Mouse (Mus musculus) ES-Bruce4 (cell line): ENCODE data around the gene Erg. TPM values are rescaled to one million over a fixed set of nuclear protein-coding genes. Genes with fewer than 3 reads are reported as not detected.

Source experiments
- H3K27ac ChIP-seq: 2 replicates; pipeline ENCODE4 v1.5.1; 2012; ENCODE audit warnings: low read length, inconsistent platforms; ENCODE audit not compliant: insufficient read depth
- H3K27me3 ChIP-seq: 2 replicates; pipeline ENCODE4 v1.6.1; 2012; ENCODE audit warnings: mild to moderate bottlenecking, low read length, inconsistent platforms; ENCODE audit not compliant: control insufficient read depth, poor library complexity, insufficient read depth, severe bottlenecking
- H3K36me3 ChIP-seq: 2 replicates; pipeline ENCODE4 v1.6.1; 2012; ENCODE audit warnings: inconsistent platforms, mild to moderate bottlenecking, low read length, moderate library complexity; ENCODE audit not compliant: control insufficient read depth, poor library complexity, insufficient read depth, severe bottlenecking
- H3K4me1 ChIP-seq: one replicate; pipeline ENCODE4 v1.8.1; 2011; ENCODE audit warnings: low read length; ENCODE audit not compliant: control insufficient read depth, insufficient read depth
- H3K4me3 ChIP-seq: 2 replicates; pipeline ENCODE4 v1.5.1; 2011; ENCODE audit warnings: low read depth, mild to moderate bottlenecking, low read length
- H3K9ac ChIP-seq: 2 replicates; pipeline ENCODE4 v1.6.1; 2012; ENCODE audit warnings: low read depth, mild to moderate bottlenecking, inconsistent platforms; ENCODE audit not compliant: poor library complexity, severe bottlenecking
- H3K9me3 ChIP-seq: replicated peaks from 2 replicates; pipeline ENCODE4 v1.6.1; 2012; ENCODE audit warnings: mild to moderate bottlenecking, low read length, inconsistent platforms; ENCODE audit not compliant: control insufficient read depth, poor library complexity, insufficient read depth, severe bottlenecking
- CTCF ChIP-seq: IDR thresholded peaks from one replicate; pipeline ENCODE4 v1.8.1; 2011; ENCODE audit warnings: low read depth, low read length
- EP300 ChIP-seq: IDR thresholded peaks from 2 replicates; pipeline ENCODE4 v1.6.1; 2011; ENCODE audit warnings: low read depth, low read length; ENCODE audit not compliant: insufficient read depth
- POLR2A ChIP-seq: IDR thresholded peaks from one replicate; pipeline ENCODE4 v1.8.1; 2011; ENCODE audit warnings: low read length; ENCODE audit not compliant: insufficient read depth
- polyA plus RNA-seq: library from polyadenylated mRNA; stranded (reverse); fragments of >200 nt; gene quantifications from 2 replicates; pipeline ENCODE4 v1.2.4, GENCODE M21; 2011; ENCODE audit warnings: low read depth; ENCODE audit not compliant: missing spikeins, insufficient read depth, insufficient read length

Gene Erg
- polyA plus RNA-seq, 1 experiment, result 0.28 TPM

GRCm38 (mm10) chr16:95434434-95434833 lies 152.0 kb downstream of the Erg start:
- Histone ChIP-seq H3K27ac (no peak overlapping the region), H3K4me1 (no peaks in the 10 kb centered on the region), H3K36me3 (no peaks in the 10 kb centered on the region), H3K9me3 (no peaks in the 10 kb centered on the region), H3K9ac (no peak overlapping the region), H3K27me3 (no peaks in the 10 kb centered on the region), H3K4me3 (no peak overlapping the region)
- TF ChIP-seq EP300 (no peak), CTCF (no peak), POLR2A (no peak)

- no peak for TF ChIP-seq EP300
- TF ChIP-seq POLR2A, result no peak
- no peak for TF ChIP-seq CTCF
- no peaks in the 10 kb centered on the region for H3K9me3 ChIP-seq
- no peak overlapping the region for H3K27ac ChIP-seq
- no peaks in the 10 kb centered on the region for H3K4me1 ChIP-seq
- no peak overlapping the region for H3K9ac ChIP-seq
- H3K4me3 ChIP-seq, result no peak overlapping the region
- H3K36me3 ChIP-seq, result no peaks in the 10 kb centered on the region
- no peaks in the 10 kb centered on the region for H3K27me3 ChIP-seq
Measured at GRCm38 (mm10) chr16:95432540-95432971, 153.8 kb downstream of the Erg start.

- TF ChIP-seq CTCF (no peak), EP300 (no peak)
- H3K9me3 ChIP-seq, result no peaks in the 10 kb centered on the region
- no peaks in the 10 kb centered on the region for H3K4me1 ChIP-seq
Measured at GRCm38 (mm10) chr16:95429851-95430250, 156.5 kb downstream of the Erg start.

GRCm38 (mm10) chr16:95428239-95428638 lies 158.2 kb downstream of the Erg start:
- H3K27ac ChIP-seq, result no peak overlapping the region
- H3K36me3 ChIP-seq, result no peaks in the 10 kb centered on the region
- H3K9ac ChIP-seq, result no peak overlapping the region
- no peak overlapping the region for H3K4me3 ChIP-seq
- TF ChIP-seq CTCF (no peak), EP300 (no peak)
- H3K4me1 ChIP-seq, result no peaks in the 10 kb centered on the region
- H3K9me3 ChIP-seq, result no peaks in the 10 kb centered on the region
- no peaks in the 10 kb centered on the region for H3K27me3 ChIP-seq

More at GRCm38 (mm10) chr16:95429851-95430250, 156.5 kb downstream of the Erg start:
- Histone ChIP-seq H3K27ac (no peak overlapping the region), H3K4me3 (no peak overlapping the region), H3K9ac (no peak overlapping the region), H3K27me3 (no peaks in the 10 kb centered on the region), H3K36me3 (no peaks in the 10 kb centered on the region)

GRCm38 (mm10) chr16:95427512-95427911 lies 158.9 kb downstream of the Erg start:
- H3K27me3 ChIP-seq, result no peaks in the 10 kb centered on the region
- H3K9ac ChIP-seq, result no peak overlapping the region
- H3K4me3 ChIP-seq, result no peak overlapping the region
- H3K36me3 ChIP-seq, result no peaks in the 10 kb centered on the region
- H3K4me1 ChIP-seq, result no peaks in the 10 kb centered on the region
- TF ChIP-seq CTCF, result no peak
- no peak for TF ChIP-seq EP300
- TF ChIP-seq POLR2A, result no peak
- H3K27ac ChIP-seq, result no peak overlapping the region
- no peaks in the 10 kb centered on the region for H3K9me3 ChIP-seq

- no peak overlapping the region for H3K27ac ChIP-seq
- H3K4me1 ChIP-seq, result no peaks in the 10 kb centered on the region
- TF ChIP-seq EP300 (no peak), CTCF (no peak), POLR2A (no peak)
- H3K4me3 ChIP-seq, result no peak overlapping the region
- H3K9me3 ChIP-seq, result no peaks in the 10 kb centered on the region
- no peaks in the 10 kb centered on the region for H3K27me3 ChIP-seq
- H3K36me3 ChIP-seq, result no peaks in the 10 kb centered on the region
- no peak overlapping the region for H3K9ac ChIP-seq
Measured at GRCm38 (mm10) chr16:95422658-95423073, 163.7 kb downstream of the Erg start.
